Mouse (Mus musculus): ENCODE results near the gene Alyref. TPM values are rescaled to one million over a fixed set of nuclear protein-coding genes. Genes with fewer than 3 reads are reported as not detected.

Alyref gene
- polyA plus RNA-seq, 1 experiment from 2014 or later: 213 TPM

DNA sequence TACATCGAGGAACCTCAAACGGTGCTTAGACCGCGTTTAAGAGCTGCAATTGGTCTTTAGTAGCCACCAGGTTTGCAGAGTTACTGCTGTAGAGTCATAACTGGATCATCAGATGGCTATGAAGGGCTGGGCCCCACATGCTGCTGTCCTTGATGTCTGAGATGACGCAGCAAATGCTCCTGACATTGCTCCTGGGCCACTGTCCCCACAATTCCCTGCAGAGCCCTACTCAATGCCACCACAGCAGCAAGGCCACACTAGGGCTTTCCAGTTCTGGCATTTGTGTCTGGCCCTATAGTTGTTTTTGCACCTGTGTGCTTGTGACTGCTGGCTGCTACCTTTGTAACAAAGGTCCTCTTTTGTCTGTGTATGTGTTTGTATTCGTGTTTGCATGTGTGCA, 24.6 kb upstream of the Alyref start:
- no peak overlapping the region for H3K27ac ChIP-seq (replicated peaks)
- H3K4me1 ChIP-seq (replicated peaks; ENCODE audit: control insufficient read depth, insufficient read depth): peaks cover 3% of the 10 kb centered on the region; the same call in 1 of the 2 replicates
- no peaks in the 10 kb centered on the region for H3K9me3 ChIP-seq (ENCODE audit: control insufficient read depth, low read length)
- ATAC-seq (ENCODE audit: low FRiP score, low TSS enrichment) (no peak), DNase-seq (ENCODE audit: low spot score) (no peak)
- no peak for TF ChIP-seq CTCF (IDR thresholded peaks at IDR 0.05; ENCODE audit: low read depth)
- TF ChIP-seq EP300 (optimal IDR thresholded peaks at IDR 0.05): no peak
- no peak overlapping the region for H3K4me2 ChIP-seq (replicated peaks; ENCODE audit: low read depth)
- peaks cover 9% of the 10 kb centered on the region for H3K36me3 ChIP-seq (ENCODE audit: control insufficient read depth, insufficient read depth, low read length)
- no peak overlapping the region for H3K9ac ChIP-seq (ENCODE audit: low read length)
- no peak overlapping the region for H3K4me3 ChIP-seq (ENCODE audit: low read depth, low read length)
- H3K27me3 ChIP-seq (ENCODE audit: control insufficient read depth, insufficient read depth, low read length): no peaks in the 10 kb centered on the region
- WGBS: 89% methylated on average over 6 of the region's 6 CpGs

- Histone ChIP-seq H3K4me1 (replicated peaks; ENCODE audit: control insufficient read depth, insufficient read depth) (peaks cover 4% of the 10 kb centered on the region), H3K9ac (ENCODE audit: low read length) (no peak overlapping the region), H3K36me3 (ENCODE audit: control insufficient read depth, insufficient read depth, low read length) (peaks cover 9% of the 10 kb centered on the region), H3K4me3 (ENCODE audit: low read depth, low read length) (no peak overlapping the region), H3K27ac (replicated peaks) (no peak overlapping the region), H3K4me2 (replicated peaks; ENCODE audit: low read depth) (no peak overlapping the region), H3K9me3 (ENCODE audit: control insufficient read depth, low read length) (no peaks in the 10 kb centered on the region), H3K27me3 (ENCODE audit: control insufficient read depth, insufficient read depth, low read length) (no peaks in the 10 kb centered on the region)
- WGBS: 87% methylated on average over 14 of the region's 14 CpGs
- DNase-seq (ENCODE audit: low spot score) (no peak), ATAC-seq (ENCODE audit: low FRiP score, low TSS enrichment) (no peak)
- no peak for TF ChIP-seq EP300 (optimal IDR thresholded peaks at IDR 0.05)
- no peak for TF ChIP-seq CTCF (IDR thresholded peaks at IDR 0.05; ENCODE audit: low read depth)
These were observed 22.0 kb upstream of the Alyref start for GRCm38 (mm10) chr11:120620195-120620594.

- 93% methylated on average over 25 of the region's 25 CpGs for WGBS
- no peak overlapping the region for H3K4me2 ChIP-seq (replicated peaks; ENCODE audit: low read depth)
- TF ChIP-seq CTCF (IDR thresholded peaks at IDR 0.05; ENCODE audit: low read depth): no peak
- H3K9me3 ChIP-seq (ENCODE audit: control insufficient read depth, low read length): no peaks in the 10 kb centered on the region
- H3K27me3 ChIP-seq (ENCODE audit: control insufficient read depth, insufficient read depth, low read length): no peaks in the 10 kb centered on the region
- H3K27ac ChIP-seq (replicated peaks): no peak overlapping the region
- peaks cover 3% of the 10 kb centered on the region for H3K4me1 ChIP-seq (replicated peaks; ENCODE audit: control insufficient read depth, insufficient read depth)
- no peak for DNase-seq (ENCODE audit: low spot score)
- H3K9ac ChIP-seq (ENCODE audit: low read length): no peak overlapping the region
- peaks cover 9% of the 10 kb centered on the region for H3K36me3 ChIP-seq (ENCODE audit: control insufficient read depth, insufficient read depth, low read length)
- H3K4me3 ChIP-seq (ENCODE audit: low read depth, low read length): no peak overlapping the region
- no peak for ATAC-seq (ENCODE audit: low FRiP score, low TSS enrichment)
These were observed 20.7 kb upstream of the Alyref start for GRCm38 (mm10) chr11:120618619-120619535.

DNA sequence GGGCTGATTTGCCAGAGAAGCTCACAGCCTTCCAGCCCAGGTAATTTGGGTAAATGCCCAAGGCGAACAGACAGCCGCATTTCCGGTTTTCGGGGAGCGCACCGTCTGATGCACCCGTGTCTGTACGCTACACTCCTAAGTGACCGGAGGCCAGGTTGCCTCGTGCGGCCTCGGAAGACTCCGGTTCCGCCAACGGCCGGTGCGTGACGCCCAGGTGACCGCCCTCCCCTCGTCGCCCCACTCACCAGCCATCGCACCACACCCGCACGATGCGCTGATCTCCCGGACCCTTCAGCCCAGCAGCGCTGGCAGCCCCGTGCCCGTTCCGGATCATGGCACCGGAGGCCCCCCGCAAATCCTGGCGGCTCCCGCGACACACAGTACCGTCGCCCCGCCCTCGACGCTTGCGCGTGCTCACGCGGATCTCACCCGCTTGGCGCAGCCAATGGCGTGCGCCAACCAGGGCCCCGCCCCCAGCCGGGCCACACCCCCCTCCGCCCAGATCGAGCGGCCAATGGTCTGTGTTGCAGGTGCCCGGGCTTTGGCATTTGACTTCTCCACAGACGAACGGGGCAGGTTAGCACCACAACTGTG, 19.5 kb upstream of the Alyref start, which contains the start of gene Pcyt2:
Pcyt2 (minus strand) TSS at position 418 of the 594 bp plus-strand sequence.
- Histone ChIP-seq H3K4me1 (replicated peaks; ENCODE audit: control insufficient read depth, insufficient read depth) (peaks cover 3% of the 10 kb centered on the region), H3K27ac (replicated peaks) (peak within 1 kb of the TSS; percentile 86), H3K9ac (ENCODE audit: low read length) (peak within 1 kb of the TSS; percentile 81), H3K27me3 (ENCODE audit: control insufficient read depth, insufficient read depth, low read length) (no peaks in the 10 kb centered on the region), H3K4me3 (ENCODE audit: low read depth, low read length) (peak within 1 kb of the TSS; percentile 79), H3K9me3 (ENCODE audit: control insufficient read depth, low read length) (no peaks in the 10 kb centered on the region), H3K4me2 (replicated peaks; ENCODE audit: low read depth) (peak within 1 kb of the TSS; percentile 88), H3K36me3 (ENCODE audit: control insufficient read depth, insufficient read depth, low read length) (peaks cover 9% of the 10 kb centered on the region)
- no peak for TF ChIP-seq EP300 (optimal IDR thresholded peaks at IDR 0.05)
- TF ChIP-seq CTCF (IDR thresholded peaks at IDR 0.05; ENCODE audit: low read depth): no peak
- WGBS: under 1% methylated on average over 53 of the region's 56 CpGs
- DNase-seq (ENCODE audit: low spot score) (peak; percentile 97), ATAC-seq (ENCODE audit: low FRiP score, low TSS enrichment) (peak; percentile 91)

DNA sequence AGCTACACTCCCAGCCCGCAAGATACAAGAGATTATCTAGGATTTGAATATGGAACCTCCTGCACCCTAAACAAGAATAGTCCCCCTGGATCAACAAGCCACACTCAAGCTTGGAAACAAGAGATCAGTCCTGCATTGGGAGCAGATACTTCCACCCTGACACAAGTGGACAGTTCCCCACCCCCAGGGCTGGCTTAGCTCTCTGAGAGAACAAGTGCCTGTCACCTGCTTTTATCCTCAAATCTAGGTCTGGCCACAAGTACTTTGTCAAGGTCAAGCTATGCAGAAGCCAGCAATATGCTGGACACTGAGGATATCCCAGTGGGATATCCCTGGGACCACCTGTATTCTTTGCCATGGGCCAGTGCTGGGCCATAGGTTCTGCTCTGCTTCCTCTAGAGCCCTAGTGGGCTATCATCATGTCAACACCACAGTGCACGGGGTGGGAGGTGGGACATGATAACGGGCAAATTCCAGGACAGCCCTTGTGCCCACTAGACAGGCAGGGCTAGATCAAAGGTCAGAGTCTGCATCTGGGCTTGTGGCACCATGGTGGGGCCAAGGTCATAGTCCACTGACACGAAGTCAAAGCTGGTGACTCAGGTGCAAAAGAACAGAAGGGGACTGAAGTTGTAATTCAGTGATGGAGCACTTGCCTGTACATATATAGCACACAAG, 18.6 kb upstream of the Alyref start:
- H3K36me3 ChIP-seq (ENCODE audit: control insufficient read depth, insufficient read depth, low read length): peaks cover 12% of the 10 kb centered on the region; the same call in 1 of the 2 replicates
- H3K4me2 ChIP-seq (replicated peaks; ENCODE audit: low read depth): peak overlapping the region; percentile 88
- H3K9ac ChIP-seq (ENCODE audit: low read length): peak overlapping the region; percentile 81
- peak overlapping the region; percentile 79 for H3K4me3 ChIP-seq (ENCODE audit: low read depth, low read length)
- H3K27ac ChIP-seq (replicated peaks): peak overlapping the region; percentile 86; the same call in 1 of the 2 replicates
- no peak for DNase-seq (ENCODE audit: low spot score)
- no peak for TF ChIP-seq EP300 (optimal IDR thresholded peaks at IDR 0.05)
- TF ChIP-seq CTCF (IDR thresholded peaks at IDR 0.05; ENCODE audit: low read depth): no peak
- no peaks in the 10 kb centered on the region for H3K27me3 ChIP-seq (ENCODE audit: control insufficient read depth, insufficient read depth, low read length)
- no peak for ATAC-seq (ENCODE audit: low FRiP score, low TSS enrichment)
- H3K4me1 ChIP-seq (replicated peaks; ENCODE audit: control insufficient read depth, insufficient read depth): peaks cover 3% of the 10 kb centered on the region
- WGBS: 44% methylated on average over 4 of the region's 4 CpGs
- H3K9me3 ChIP-seq (ENCODE audit: control insufficient read depth, low read length): no peaks in the 10 kb centered on the region
